ENCODE assay signal across 9 mouse cellular contexts in genomic region chr5:67821987-67822401, GRCm38 (mm10). TPM values are rescaled to one million over a fixed set of nuclear protein-coding genes. Genes with fewer than 3 reads are reported as not detected.
DNase-seq lines count a peak whose midpoint lies in the region; ATAC-seq and TF ChIP-seq lines count a peak whose summit lies in the region.
"Had no signal": no experiment of that assay in that cellular context is flagged by ENCODE, and none has a peak within 500 bp of the region (broad histone marks: within the 10 kb centered on the region; RNA-seq: fewer than 3 reads in every experiment).

No protein-coding gene starts in this region.

- no peaks in the 10 kb centered on the region for H3K27me3 ChIP-seq in heart, adult 2 months (ENCODE audit: control insufficient read depth, insufficient read depth, low read length)
- H3K27me3 ChIP-seq in heart, embryonic 11.5 days (ENCODE audit: control insufficient read depth, insufficient read depth, low read length) = no peaks in the 10 kb centered on the region
- no peaks in the 10 kb centered on the region for H3K27me3 ChIP-seq in liver, embryonic 11.5 days (replicated peaks; ENCODE audit: control insufficient read depth, insufficient read depth, low read length)
- H3K27me3 ChIP-seq: stomach, embryonic 15.5 days had no signal

- ATAC-seq in heart, embryonic 11.5 days (replicated peaks; ENCODE audit: insufficient number of reproducible peaks, low FRiP score, low TSS enrichment) = no peak
- ATAC-seq in common myeloid progenitor, adult 5-6 weeks (replicated peaks; ENCODE audit: low read depth, poor library complexity, severe bottlenecking) = peak; percentile 89
- peak; percentile 48 for ATAC-seq in liver, embryonic 11.5 days (replicated peaks; ENCODE audit: low FRiP score)
- ATAC-seq in monocyte, adult 5-6 weeks (replicated peaks; ENCODE audit: insufficient number of reproducible peaks, low FRiP score, low TSS enrichment, poor library complexity, severe bottlenecking) = peak; percentile 93

- DNase-seq in heart, adult 2 months = peak; percentile 43 to 73
- DNase-seq in liver, embryonic 11.5 days (ENCODE audit: low spot score) = no peak
- no peak for DNase-seq in c-Kit-positive CD71-positive TER-119-positive erythroid progenitor cells, embryonic 14.5 days (ENCODE audit: low spot score)
- no peak for DNase-seq in adrenal gland, adult 8-10 months
- DNase-seq in ovary, postnatal 14 days (ENCODE audit: low spot score) = no peak

- H3K9me3 ChIP-seq in heart, embryonic 11.5 days (replicated peaks; ENCODE audit: control insufficient read depth, low read length) = no peaks in the 10 kb centered on the region
- H3K9me3 ChIP-seq in liver, embryonic 11.5 days (ENCODE audit: control insufficient read depth, low read length) = no peaks in the 10 kb centered on the region
- H3K9me3 ChIP-seq: stomach, embryonic 15.5 days had no signal

- intact Hi-C loops in heart, adult 2 months (cut with DNase I) = no loop called here

- peaks cover 14% of the 10 kb centered on the region for H3K4me1 ChIP-seq in heart, adult 2 months (ENCODE audit: control insufficient read depth, insufficient read depth, low read length)
- 0 out of 2 replicates have a peak, but pooled peaks cover 3% of the 10 kb centered on the region for H3K4me1 ChIP-seq in heart, embryonic 11.5 days (ENCODE audit: control insufficient read depth, insufficient read depth, low read length)
- peaks cover 40% of the 10 kb centered on the region for H3K4me1 ChIP-seq in liver, embryonic 11.5 days (replicated peaks; ENCODE audit: control insufficient read depth, insufficient read depth, low read length)
- H3K4me1 ChIP-seq: stomach, embryonic 15.5 days had no signal

- TF ChIP-seq POLR2A in heart, adult 2 months (IDR thresholded peaks at IDR 0.05; ENCODE audit: insufficient read depth, low read depth, low read length) = no peak

- H3K4me2 ChIP-seq in heart, embryonic 11.5 days = no peak overlapping the region
- H3K4me2 ChIP-seq in liver, embryonic 11.5 days = peak overlapping the region; percentile 41
- H3K4me2 ChIP-seq: stomach, embryonic 15.5 days had no signal

- 53% methylated on average over 8 of the region's 8 CpGs for WGBS in heart, adult 2 months
- WGBS in heart, embryonic 11.5 days (ENCODE audit: insufficient replicate concordance) = 78% methylated on average over 8 of the region's 8 CpGs
- WGBS in liver, embryonic 11.5 days = 58% methylated on average over 8 of the region's 8 CpGs

- no peak overlapping the region for H3K4me3 ChIP-seq in heart, adult 2 months
- H3K4me3 ChIP-seq in heart, embryonic 11.5 days (ENCODE audit: low read depth, low read length) = no peak overlapping the region
- no peak overlapping the region for H3K4me3 ChIP-seq in liver, embryonic 11.5 days (ENCODE audit: low read depth, low read length)
- H3K4me3 ChIP-seq: stomach, embryonic 15.5 days had no signal

- peaks cover 3% of the 10 kb centered on the region for H3K36me3 ChIP-seq in heart, adult 2 months (ENCODE audit: control insufficient read depth, insufficient read depth, low read length)
- no peaks in the 10 kb centered on the region for H3K36me3 ChIP-seq in heart, embryonic 11.5 days (ENCODE audit: control insufficient read depth, insufficient read depth, low read length)
- no peaks in the 10 kb centered on the region for H3K36me3 ChIP-seq in liver, embryonic 11.5 days (ENCODE audit: control insufficient read depth, insufficient read depth, low read length)
- H3K36me3 ChIP-seq: stomach, embryonic 15.5 days had no signal

- no peak for TF ChIP-seq CTCF in heart, adult 2 months (IDR thresholded peaks at IDR 0.05)

- peak overlapping the region; percentile 53 for H3K27ac ChIP-seq in heart, adult 2 months
- H3K27ac ChIP-seq in heart, embryonic 11.5 days (ENCODE audit: low read depth, low read length) = no peak overlapping the region
- H3K27ac ChIP-seq in liver, embryonic 11.5 days (ENCODE audit: low read depth, low read length) = no peak overlapping the region; the same call in 1 of the 2 replicates
- H3K27ac ChIP-seq: stomach, embryonic 15.5 days had no signal

- no peak overlapping the region for H3K9ac ChIP-seq in heart, adult 2 months (ENCODE audit: low read depth, low read length)
- H3K9ac ChIP-seq in heart, embryonic 11.5 days (ENCODE audit: low read depth, low read length) = no peak overlapping the region
- H3K9ac ChIP-seq in liver, embryonic 11.5 days (ENCODE audit: low read depth, low read length) = no peak overlapping the region
- H3K9ac ChIP-seq: stomach, embryonic 15.5 days had no signal

- H3K79me2 ChIP-seq in heart, adult 2 months (replicated peaks; ENCODE audit: control insufficient read depth, insufficient read depth, low read length) = peaks cover 4% of the 10 kb centered on the region

- peak; percentile 77 for TF ChIP-seq EP300 in heart, adult 2 months (IDR thresholded peaks at IDR 0.05; ENCODE audit: insufficient read depth, low read depth, low read length)

RNA-seq across cellular contexts. Expression of gene Atp8a1, which starts 25.2 kb away (rescaled TPM):
- 10 to 100 TPM; 21.8 to 21.9 TPM for total RNA-seq in heart, adult 2 months (2021)
- polyA plus RNA-seq in heart, adult 2 months (2012; rRNA removed) = 8.8 and 15.3 TPM in 2 replicates
- polyA plus RNA-seq in heart, embryonic 11.5 days (2014; fragmentation: Nextera tagmentation; extraction: Ambion mirVana) = 25.1 and 25.6 TPM in 2 replicates
- total RNA-seq in common myeloid progenitor, adult 5-6 weeks (2017) = 76.0 and 77.1 TPM in 2 replicates
- polyA plus RNA-seq in liver, embryonic 11.5 days (2014; fragmentation: Nextera tagmentation; extraction: Ambion mirVana) = 60.5 and 73.8 TPM in 2 replicates
- 30.1 to 51.4 TPM (median 30.5 TPM) in 3 replicates for total RNA-seq in monocyte, adult 5-6 weeks (2017)
- 10 to 100 TPM; 16.0 to 32.1 (median 23.2) TPM for total RNA-seq in adrenal gland, adult 8-10 months (2022)

Comparison
In these comparisons a context has a peak if more than half of its experiments do, and no peak if none do; other contexts are left out.
1. DNase-seq: peak in heart, adult 2 months (2 of 2); none in liver, embryonic 11.5 days (single experiment), c-Kit-positive CD71-positive TER-119-positive erythroid progenitor cells, embryonic 14.5 days (single experiment), adrenal gland, adult 8-10 months (single experiment) and ovary, postnatal 14 days (single experiment).